Mouse (Mus musculus) hindbrain, embryonic 13.5 days (tissue): ENCODE measurements at regions not wholly inside any gene's neighbourhood (a gene's known extent, or its start where the extent isn't known, plus 50 kb on each side); places are given as distances from the start of the nearest gene placed in this dataset.
A peak's percentile ranks its signal among the peaks of the same experiment; 100 is the strongest.

Experiments used
- ATAC-seq: fragments of 200-750 bp; cut with Nextera tagmentation; 2 replicates; pipeline ENCODE4 v1.8.0; 2017; ENCODE audit warnings: moderate TSS enrichment; ENCODE audit not compliant: low FRiP score
- H3K27ac ChIP-seq: fragments of 300-500 bp; sonication (generic); 2 replicates; pipeline ENCODE4 v1.5.1; 2015; ENCODE audit warnings: inconsistent platforms, mild to moderate bottlenecking, moderate library complexity
- H3K27me3 ChIP-seq: fragments of 300-500 bp; sonication (generic); 2 replicates; pipeline ENCODE4 v1.6.1; 2015; ENCODE audit warnings: mild to moderate bottlenecking, inconsistent platforms
- H3K36me3 ChIP-seq: fragments of 300-500 bp; sonication (generic); 2 replicates; pipeline ENCODE4 v1.6.1; 2015; ENCODE audit warnings: mild to moderate bottlenecking, inconsistent platforms
- H3K4me1 ChIP-seq: fragments of 300-500 bp; sonication (generic); replicated peaks from 2 replicates; pipeline ENCODE4 v1.6.1; 2015; ENCODE audit warnings: inconsistent platforms
- H3K4me2 ChIP-seq: fragments of 300-500 bp; sonication (generic); 2 replicates; pipeline ENCODE4 v1.6.1; 2015; ENCODE audit warnings: inconsistent platforms, mild to moderate bottlenecking, moderate library complexity
- H3K4me3 ChIP-seq: fragments of 300-500 bp; sonication (generic); 2 replicates; pipeline ENCODE4 v1.5.1; 2015; ENCODE audit warnings: mild to moderate bottlenecking, inconsistent platforms
- H3K9ac ChIP-seq: fragments of 300-500 bp; sonication (generic); 2 replicates; pipeline ENCODE4 v1.6.1; 2015; ENCODE audit warnings: mild to moderate bottlenecking, inconsistent platforms
- H3K9me3 ChIP-seq: fragments of 300-500 bp; sonication (generic); 2 replicates; pipeline ENCODE4 v1.6.1; 2016; ENCODE audit warnings: inconsistent platforms
- WGBS: fragments of 180-500 bp; shearing (Covaris S2); methylation state at CpG from one replicate; pipeline ENCODE4 v1.1.7; 2015; 5-methylcytosine and 5-hydroxymethylcytosine counted together

DNA sequence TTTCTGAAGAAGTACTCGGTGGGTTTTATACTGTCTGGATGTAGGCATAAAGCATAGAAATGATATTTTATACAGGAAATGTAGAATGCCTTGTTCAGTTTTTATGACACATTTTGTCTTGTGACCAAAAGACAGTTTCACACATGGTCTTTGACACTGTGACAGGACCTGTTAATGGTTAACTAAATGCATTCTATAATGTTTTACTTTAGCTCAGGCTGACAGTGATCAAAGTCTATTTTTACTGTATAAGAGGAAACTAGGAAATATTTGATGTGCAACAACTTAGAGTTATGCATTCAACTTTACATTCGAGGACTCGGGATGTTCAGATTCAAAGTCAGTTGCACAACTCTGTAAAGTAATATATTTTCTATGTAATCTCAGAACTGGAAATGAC, 199.5 kb upstream of the Pou3f3 start:
- no peak overlapping the region for H3K27ac ChIP-seq
- H3K9ac ChIP-seq, result no peak overlapping the region
- H3K4me1 ChIP-seq, result peaks cover 13% of the 10 kb centered on the region
- no peak overlapping the region for H3K4me3 ChIP-seq
- 87% methylated on average over 3 of the region's 3 CpGs for WGBS
- ATAC-seq, result no peak
- no peak overlapping the region for H3K4me2 ChIP-seq
- no peaks in the 10 kb centered on the region for H3K9me3 ChIP-seq
- 0 out of 2 replicates have a peak, but pooled peaks cover 6% of the 10 kb centered on the region for H3K27me3 ChIP-seq
- H3K36me3 ChIP-seq, result no peaks in the 10 kb centered on the region

GRCm38 (mm10) chr1:42496433-42496832, 199.1 kb upstream of the Pou3f3 start:
- no peak for ATAC-seq
- 82% methylated on average over 6 of the region's 6 CpGs for WGBS

GRCm38 (mm10) chr1:42498901-42499300, 196.7 kb upstream of the Pou3f3 start:
- Histone ChIP-seq H3K4me3 (no peak overlapping the region), H3K36me3 (no peaks in the 10 kb centered on the region), H3K4me2 (no peak overlapping the region), H3K27me3 (no peaks in the 10 kb centered on the region), H3K9me3 (no peaks in the 10 kb centered on the region), H3K27ac (no peak overlapping the region), H3K9ac (no peak overlapping the region), H3K4me1 (no peaks in the 10 kb centered on the region)
- no peak for ATAC-seq
- 80% methylated on average over 7 of the region's 7 CpGs for WGBS

More at GRCm38 (mm10) chr1:42496433-42496832, 199.1 kb upstream of the Pou3f3 start:
- no peak overlapping the region for H3K9ac ChIP-seq
- H3K9me3 ChIP-seq, result no peaks in the 10 kb centered on the region
- H3K27ac ChIP-seq, result no peak overlapping the region
- H3K4me2 ChIP-seq, result no peak overlapping the region
- H3K36me3 ChIP-seq, result no peaks in the 10 kb centered on the region
- no peak overlapping the region for H3K4me3 ChIP-seq
- H3K27me3 ChIP-seq, result 0 out of 2 replicates have a peak, but pooled peaks cover 6% of the 10 kb centered on the region
- H3K4me1 ChIP-seq, result peaks cover 9% of the 10 kb centered on the region

DNA sequence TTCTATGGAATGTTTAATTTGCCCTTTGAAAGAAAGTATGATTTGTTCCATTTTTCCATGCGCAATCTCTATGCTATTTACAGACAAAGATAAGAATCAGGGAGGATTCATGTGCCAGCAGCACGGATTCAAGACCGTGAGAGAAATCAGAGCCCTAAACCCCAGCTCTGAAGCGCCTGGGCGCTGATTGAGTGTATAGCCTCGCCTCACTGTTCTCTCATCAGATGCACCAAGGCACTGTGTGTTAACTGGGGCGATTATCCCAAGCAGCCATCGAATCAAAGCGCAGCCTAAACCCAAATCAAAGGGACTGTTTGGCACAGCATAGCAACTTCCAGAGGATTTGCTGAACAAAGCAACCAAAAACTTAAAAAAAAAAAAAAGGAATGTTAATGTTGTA, 191.1 kb upstream of the Pou3f3 start:
- H3K9me3 ChIP-seq, result no peaks in the 10 kb centered on the region
- no peaks in the 10 kb centered on the region for H3K4me1 ChIP-seq
- H3K36me3 ChIP-seq, result no peaks in the 10 kb centered on the region
- no peak overlapping the region for H3K4me2 ChIP-seq
- 73% methylated on average over 9 of the region's 9 CpGs for WGBS
- no peak for ATAC-seq
- no peak overlapping the region for H3K4me3 ChIP-seq
- no peak overlapping the region for H3K9ac ChIP-seq
- H3K27me3 ChIP-seq, result no peaks in the 10 kb centered on the region
- no peak overlapping the region for H3K27ac ChIP-seq

DNA sequence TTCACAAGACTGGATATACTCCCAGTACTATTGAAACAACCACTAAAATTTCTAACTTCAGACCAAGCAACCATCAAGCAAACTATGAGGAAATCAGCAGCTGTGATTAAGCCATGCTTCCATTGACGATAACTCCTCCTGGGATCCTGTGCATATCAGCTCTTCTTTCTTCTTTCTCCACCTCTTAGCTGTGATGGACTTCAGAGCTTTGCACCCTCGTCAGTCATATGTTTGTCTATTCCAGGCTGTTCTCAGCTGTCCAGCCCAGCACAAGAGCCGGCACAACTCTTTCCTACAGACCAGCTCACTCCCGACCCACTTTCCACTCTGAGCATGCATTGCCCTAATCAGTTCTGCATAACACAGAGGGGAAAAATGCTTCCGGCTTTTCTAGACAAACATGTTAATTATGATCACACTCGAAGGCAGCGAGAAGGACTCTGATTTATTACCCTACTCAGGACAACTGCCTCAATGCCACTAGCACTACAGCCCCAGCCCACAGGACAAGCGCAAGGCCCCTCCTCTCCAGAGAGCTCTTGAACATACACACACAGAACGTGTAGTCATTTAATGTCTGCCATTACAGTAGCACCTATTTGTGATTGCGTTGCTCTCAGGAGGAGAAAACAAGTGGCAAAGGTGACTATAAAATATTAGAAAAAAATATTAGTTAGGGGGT, 190.4 kb upstream of the Pou3f3 start:
- Histone ChIP-seq H3K36me3 (no peaks in the 10 kb centered on the region), H3K4me2 (no peak overlapping the region), H3K9ac (no peak overlapping the region), H3K4me3 (no peak overlapping the region), H3K9me3 (no peaks in the 10 kb centered on the region), H3K27ac (no peak overlapping the region), H3K4me1 (no peaks in the 10 kb centered on the region), H3K27me3 (no peaks in the 10 kb centered on the region)
- 64% methylated on average over 10 of the region's 10 CpGs for WGBS
- ATAC-seq, result no peak

DNA sequence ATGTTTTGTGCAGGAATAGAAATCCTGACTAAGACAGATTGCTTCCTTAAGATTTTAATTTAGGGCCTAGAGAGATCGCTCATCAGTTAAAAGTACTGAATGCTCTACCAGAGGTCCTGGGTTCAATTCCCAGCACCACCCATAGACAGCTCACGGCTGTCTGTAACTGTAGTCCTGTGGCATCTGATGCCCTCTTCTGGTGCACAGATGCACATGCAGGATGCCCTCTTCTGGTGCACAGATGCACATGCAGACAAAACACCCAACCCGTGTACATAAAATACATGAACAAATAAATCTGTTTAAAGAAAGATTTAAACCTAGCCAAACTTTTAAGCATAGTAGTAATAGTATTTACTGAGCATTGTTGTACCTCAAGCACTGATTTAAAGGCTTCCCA, 181.2 kb upstream of the Pou3f3 start:
- WGBS, result 97% methylated on average over 3 of the region's 3 CpGs
- Histone ChIP-seq H3K27me3 (no peaks in the 10 kb centered on the region), H3K4me1 (no peaks in the 10 kb centered on the region), H3K36me3 (no peaks in the 10 kb centered on the region), H3K9ac (no peak overlapping the region), H3K4me2 (no peak overlapping the region), H3K4me3 (no peak overlapping the region), H3K9me3 (no peaks in the 10 kb centered on the region), H3K27ac (no peak overlapping the region)
- ATAC-seq, result no peak

GRCm38 (mm10) chr1:42524401-42524800, 171.2 kb upstream of the Pou3f3 start:
- Histone ChIP-seq H3K4me2 (no peak overlapping the region), H3K9me3 (no peaks in the 10 kb centered on the region), H3K36me3 (no peaks in the 10 kb centered on the region), H3K27me3 (no peaks in the 10 kb centered on the region), H3K9ac (no peak overlapping the region), H3K27ac (no peak overlapping the region), H3K4me3 (no peak overlapping the region), H3K4me1 (0 out of 2 replicates have a peak, but pooled peaks cover 3% of the 10 kb centered on the region)
- 39% methylated on average over 4 of the region's 4 CpGs for WGBS
- no peak for ATAC-seq

GRCm38 (mm10) chr1:42527746-42528476, 167.7 kb upstream of the Pou3f3 start:
- Histone ChIP-seq H3K4me3 (no peak overlapping the region), H3K4me1 (0 out of 2 replicates have a peak, but pooled peaks cover 3% of the 10 kb centered on the region), H3K27ac (no peak overlapping the region), H3K9ac (no peak overlapping the region), H3K9me3 (no peaks in the 10 kb centered on the region), H3K4me2 (no peak overlapping the region), H3K27me3 (no peaks in the 10 kb centered on the region), H3K36me3 (no peaks in the 10 kb centered on the region)
- 68% methylated on average over 11 of the region's 11 CpGs for WGBS
- no peak for ATAC-seq

- WGBS, result 79% methylated on average over 6 of the region's 6 CpGs
- Histone ChIP-seq H3K4me1 (no peaks in the 10 kb centered on the region), H3K36me3 (no peaks in the 10 kb centered on the region), H3K9ac (no peak overlapping the region), H3K27me3 (0 out of 2 replicates have a peak, but pooled peaks cover 3% of the 10 kb centered on the region), H3K27ac (no peak overlapping the region), H3K9me3 (no peaks in the 10 kb centered on the region), H3K4me3 (no peak overlapping the region), H3K4me2 (no peak overlapping the region)
- ATAC-seq, result no peak
Measured at GRCm38 (mm10) chr1:42532908-42533307, 162.7 kb upstream of the Pou3f3 start.

DNA sequence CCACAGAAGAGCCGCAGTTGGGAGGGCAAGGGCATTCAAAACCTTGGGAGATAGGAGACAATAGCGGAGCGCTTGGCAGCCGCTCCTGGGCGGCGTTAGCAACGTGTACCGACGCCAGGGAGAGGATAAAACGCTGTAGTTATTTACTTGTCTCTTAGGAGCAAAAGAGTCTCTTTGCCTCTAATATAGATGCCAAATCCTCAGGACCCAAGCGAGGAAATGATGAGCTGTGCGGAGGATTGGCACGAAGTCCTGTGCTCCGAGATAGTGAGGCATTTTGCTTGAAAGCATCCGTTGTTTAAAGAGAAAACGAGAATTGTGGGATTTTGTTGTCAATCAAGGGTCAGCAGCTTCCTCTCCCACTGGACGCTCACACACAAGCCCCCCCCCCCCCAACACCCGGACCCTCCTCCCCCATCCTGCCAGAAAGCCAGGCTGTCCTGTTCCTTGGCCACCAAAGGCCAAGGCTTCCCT, 156.5 kb upstream of the Pou3f3 start:
- Histone ChIP-seq H3K4me2 (peak overlapping the region; percentile 53), H3K9me3 (no peaks in the 10 kb centered on the region), H3K4me3 (peak overlapping the region; percentile 29), H3K9ac (peak overlapping the region; percentile 51), H3K36me3 (no peaks in the 10 kb centered on the region), H3K27ac (peak overlapping the region; percentile 78), H3K27me3 (peaks cover 7% of the 10 kb centered on the region; the same call in 1 of the 2 replicates), H3K4me1 (peaks cover 43% of the 10 kb centered on the region)
- ATAC-seq, result peak; percentile 49
- 16% methylated on average over 18 of the region's 18 CpGs for WGBS

DNA sequence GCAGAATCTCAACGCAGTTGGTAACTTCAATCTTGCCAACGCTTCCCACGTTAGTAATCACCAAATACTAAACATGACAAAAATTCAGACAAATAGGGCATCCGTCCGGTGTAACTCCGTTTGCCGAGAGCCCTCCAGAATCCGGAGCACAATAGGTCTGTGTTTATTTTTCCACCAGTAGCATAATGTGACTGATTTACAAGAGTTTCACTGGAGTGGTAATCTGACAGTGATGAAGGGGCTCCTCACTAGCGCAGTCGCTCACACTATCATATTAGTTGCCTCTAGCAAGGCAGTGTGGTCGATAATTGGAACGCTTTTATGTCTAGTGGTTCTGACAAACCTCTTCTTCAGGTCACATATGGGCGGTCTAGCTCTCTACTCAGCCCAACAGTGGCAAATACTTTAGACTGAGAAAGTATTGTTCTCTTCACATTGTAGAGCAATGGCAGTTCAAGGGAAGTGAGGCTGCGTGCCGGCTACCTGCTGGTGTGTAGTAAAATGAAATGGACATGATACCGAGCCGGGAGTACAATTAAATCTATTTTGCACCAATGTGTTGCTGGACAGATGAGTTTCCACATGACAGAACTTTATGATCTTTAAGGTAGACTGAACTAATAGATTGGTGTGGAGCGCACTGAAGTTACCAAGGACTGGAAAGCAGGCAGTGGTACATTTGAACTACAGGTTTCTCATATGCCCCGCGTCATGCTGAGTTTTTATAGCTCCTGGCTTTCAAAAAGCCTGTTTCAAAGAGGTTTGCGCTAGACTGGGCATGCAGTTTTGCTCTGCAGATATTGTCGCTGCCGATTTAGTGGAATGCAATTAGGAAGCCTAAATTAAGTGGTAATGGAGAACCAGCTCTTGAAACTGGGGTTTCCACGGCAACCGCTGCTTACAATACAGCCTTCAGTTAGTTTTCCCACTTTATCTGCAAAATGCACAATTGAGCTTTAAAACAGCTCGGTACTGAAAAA, 155.7 kb upstream of the Pou3f3 start:
- peak overlapping the region; percentile 51 for H3K9ac ChIP-seq
- ATAC-seq, result peak; percentile 53
- 21% methylated on average over 26 of the region's 26 CpGs for WGBS

GRCm38 (mm10) chr1:42541991-42542390, 153.6 kb upstream of the Pou3f3 start:
- Histone ChIP-seq H3K9me3 (no peaks in the 10 kb centered on the region), H3K36me3 (no peaks in the 10 kb centered on the region), H3K27me3 (peaks cover 4% of the 10 kb centered on the region; the same call in 1 of the 2 replicates), H3K4me2 (no peak overlapping the region), H3K4me3 (no peak overlapping the region), H3K27ac (no peak overlapping the region), H3K9ac (no peak overlapping the region), H3K4me1 (peaks cover 43% of the 10 kb centered on the region)
- no peak for ATAC-seq
- whole genome bisulfite sequencing, result 81% methylated on average over 4 of the region's 4 CpGs

More for the DNA sequence above, 155.7 kb upstream of the Pou3f3 start:
- Histone ChIP-seq H3K27ac (peak overlapping the region; percentile 78), H3K4me1 (peaks cover 43% of the 10 kb centered on the region), H3K9me3 (no peaks in the 10 kb centered on the region), H3K27me3 (peaks cover 7% of the 10 kb centered on the region; the same call in 1 of the 2 replicates), H3K4me2 (peak overlapping the region; percentile 53), H3K4me3 (peak overlapping the region; percentile 29), H3K36me3 (no peaks in the 10 kb centered on the region)
